Mouse (Mus musculus): ENCODE measurements at regions not wholly inside any gene's neighbourhood (a gene's known extent, or its start where the extent isn't known, plus 50 kb on each side); places are given as distances from the start of the nearest gene placed in this dataset.
A peak's percentile ranks its signal among the peaks of the same experiment; 100 is the strongest.
"Not testable (repeated sequence)": the region's sequence is repeated elsewhere in the genome, so short reads cannot be mapped to it uniquely, and the experiment has no call there.

GRCm38 (mm10) chr13:39566491-39566890 lies 605.8 kb upstream of the Slc35b3 start:
- DNase-seq (ENCODE audit: low spot score in 2 of 2), result no peak

GRCm38 (mm10) chr13:39537724-39538440 lies 577.2 kb upstream of the Slc35b3 start:
- DNase-seq (ENCODE audit: low spot score in 2 of 2), result no peak

- no peak for DNase-seq (ENCODE audit: low spot score in 2 of 2)
These were observed 565.8 kb upstream of the Slc35b3 start for GRCm38 (mm10) chr13:39526469-39526868.

GRCm38 (mm10) chr13:39523856-39524301 lies 563.2 kb upstream of the Slc35b3 start:
- DNase-seq (ENCODE audit: low spot score in 2 of 2), result no peak

GRCm38 (mm10) chr13:39523246-39523850 lies 562.7 kb upstream of the Slc35b3 start:
- DNase-seq (ENCODE audit: low spot score in 2 of 2), result no peak

GRCm38 (mm10) chr13:39520846-39521245 lies 560.2 kb upstream of the Slc35b3 start:
- DNase-seq (ENCODE audit: low spot score in 2 of 2), result no peak

- no peak for DNase-seq (ENCODE audit: low spot score in 2 of 2)
These were observed 555.4 kb upstream of the Slc35b3 start for GRCm38 (mm10) chr13:39516106-39516505.

GRCm38 (mm10) chr13:39489806-39490205 lies 529.1 kb upstream of the Slc35b3 start:
- DNase-seq (ENCODE audit: low spot score in 2 of 2), result no peak

GRCm38 (mm10) chr13:39472621-39473020 lies 511.9 kb upstream of the Slc35b3 start:
- no peak for DNase-seq (ENCODE audit: low spot score in 2 of 2)

- DNase-seq (ENCODE audit: low spot score in 2 of 2), result no peak
These were observed 481.1 kb upstream of the Slc35b3 start for GRCm38 (mm10) chr13:39441799-39442198.

GRCm38 (mm10) chr13:39440907-39441306 lies 480.2 kb upstream of the Slc35b3 start:
- peak; percentile 68 to 70 for DNase-seq (ENCODE audit: low spot score in 2 of 2)

- no peak for DNase-seq (ENCODE audit: low spot score in 2 of 2)
These were observed 479.7 kb upstream of the Slc35b3 start for GRCm38 (mm10) chr13:39440336-39440735.

GRCm38 (mm10) chr13:39427996-39428395 lies 467.3 kb upstream of the Slc35b3 start:
- no peak for DNase-seq (ENCODE audit: low spot score in 2 of 2)

- DNase-seq (ENCODE audit: low spot score in 2 of 2), result no peak
These were observed 465.3 kb upstream of the Slc35b3 start for GRCm38 (mm10) chr13:39425944-39426343.

GRCm38 (mm10) chr13:39418127-39418526 lies 457.5 kb upstream of the Slc35b3 start:
- DNase-seq (ENCODE audit: low spot score in 2 of 2), result no peak

GRCm38 (mm10) chr13:39411471-39412251 lies 451.0 kb upstream of the Slc35b3 start:
- no peak for DNase-seq (ENCODE audit: low spot score in 2 of 2)

GRCm38 (mm10) chr13:39392589-39392988 lies 431.9 kb upstream of the Slc35b3 start:
- no peak for DNase-seq (ENCODE audit: low spot score in 2 of 2)

- not testable (repeated sequence) for DNase-seq (ENCODE audit: low spot score in 2 of 2)
These were observed 431.5 kb upstream of the Slc35b3 start for GRCm38 (mm10) chr13:39392151-39392550.

- no peak for DNase-seq (ENCODE audit: low spot score in 2 of 2)
These were observed 416.0 kb upstream of the Slc35b3 start for GRCm38 (mm10) chr13:39376677-39377076.

GRCm38 (mm10) chr13:39376269-39376668 lies 415.6 kb upstream of the Slc35b3 start:
- DNase-seq (ENCODE audit: low spot score in 2 of 2), result no peak

GRCm38 (mm10) chr13:39372565-39372964 lies 411.9 kb upstream of the Slc35b3 start:
- no peak for DNase-seq (ENCODE audit: low spot score in 2 of 2)

- DNase-seq (ENCODE audit: low spot score in 2 of 2), result no peak
These were observed 403.0 kb upstream of the Slc35b3 start for GRCm38 (mm10) chr13:39363637-39364036.

- DNase-seq (ENCODE audit: low spot score in 2 of 2), result no peak
These were observed 401.9 kb upstream of the Slc35b3 start for GRCm38 (mm10) chr13:39362536-39362935.
